ENCODE assay signal across 8 mouse cellular contexts in the genomic region with DNA sequence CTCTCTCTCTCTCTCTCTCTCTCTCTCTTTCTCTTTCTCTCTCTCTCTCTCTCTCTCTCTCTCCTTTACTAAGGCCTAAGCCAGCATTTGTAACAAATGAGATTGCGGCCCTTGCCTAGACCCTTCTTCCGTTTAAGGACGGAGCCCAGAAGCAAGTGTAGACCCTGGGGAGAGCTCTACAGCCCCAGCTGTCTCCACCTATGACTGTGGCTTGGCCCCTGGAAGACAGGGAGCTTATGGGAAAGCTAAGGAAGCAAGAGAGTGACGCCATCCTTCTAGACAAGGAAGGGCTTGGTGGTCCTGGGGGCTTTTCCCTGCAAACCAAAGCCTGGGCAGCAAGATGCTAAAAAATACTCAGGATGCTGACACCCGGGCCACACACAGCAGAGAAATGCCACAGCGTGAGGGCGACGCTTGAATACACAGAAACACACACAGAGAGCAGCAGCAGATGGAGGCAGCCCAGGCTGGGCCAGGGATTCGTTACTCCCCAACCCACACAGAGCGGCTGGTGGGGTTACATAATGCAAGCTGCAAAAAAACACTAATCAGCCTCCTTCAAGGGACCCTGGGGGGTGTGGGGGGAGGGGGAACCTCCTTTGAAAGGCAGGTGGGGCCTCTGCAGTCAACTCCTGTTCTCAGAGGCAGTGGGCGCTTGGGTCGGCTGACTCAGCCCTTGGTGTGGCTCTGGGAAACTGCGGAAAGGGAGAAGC.
DNase-seq lines count a peak whose midpoint lies in the region; ATAC-seq lines count a peak whose summit lies in the region.

No protein-coding gene starts in this region.

- 13% methylated on average over 13 of the region's 13 CpGs for WGBS in embryonic facial prominence, embryonic 10.5 days
- 10% methylated on average over 11 of the region's 13 CpGs for whole genome bisulfite sequencing in hindbrain, embryonic 16.5 days
- WGBS in midbrain, embryonic 13.5 days = 8% methylated on average over 12 of the region's 13 CpGs

- ATAC-seq in hindbrain, embryonic 16.5 days = peak; percentile 74
- peak; percentile 83 for ATAC-seq in midbrain, embryonic 13.5 days
- ATAC-seq in megakaryocyte progenitor cell, adult 5-6 weeks (replicated peaks; ENCODE audit: poor library complexity) = no peak

- peak overlapping the region; percentile 27; the same call in 1 of the 2 replicates for H3K9ac ChIP-seq in hindbrain, embryonic 16.5 days (ENCODE audit: low read depth, low read length)
- peak overlapping the region; percentile 44; the same call in 1 of the 2 replicates for H3K9ac ChIP-seq in midbrain, embryonic 13.5 days (replicated peaks)

- no peak overlapping the region for H3K4me3 ChIP-seq in embryonic facial prominence, embryonic 10.5 days
- H3K4me3 ChIP-seq in hindbrain, embryonic 16.5 days (ENCODE audit: low read length) = no peak overlapping the region
- H3K4me3 ChIP-seq in midbrain, embryonic 13.5 days (replicated peaks) = no peak overlapping the region

- H3K4me1 ChIP-seq in embryonic facial prominence, embryonic 10.5 days = peaks cover 29% of the 10 kb centered on the region
- H3K4me1 ChIP-seq in hindbrain, embryonic 16.5 days (ENCODE audit: control insufficient read depth, insufficient read depth, low read depth, low read length) = peaks cover 6% of the 10 kb centered on the region; the same call in 1 of the 2 replicates
- H3K4me1 ChIP-seq in midbrain, embryonic 13.5 days (replicated peaks) = peaks cover 9% of the 10 kb centered on the region

- no peak overlapping the region; the same call in 1 of the 2 replicates for H3K4me2 ChIP-seq in hindbrain, embryonic 16.5 days (ENCODE audit: low read length)
- H3K4me2 ChIP-seq in midbrain, embryonic 13.5 days (replicated peaks) = peak overlapping the region; percentile 25; the same call in 1 of the 2 replicates

- H3K36me3 ChIP-seq in embryonic facial prominence, embryonic 10.5 days (replicated peaks) = no peaks in the 10 kb centered on the region
- no peaks in the 10 kb centered on the region for H3K36me3 ChIP-seq in hindbrain, embryonic 16.5 days (ENCODE audit: control insufficient read depth, insufficient read depth, low read length)
- no peaks in the 10 kb centered on the region for H3K36me3 ChIP-seq in midbrain, embryonic 13.5 days

- H3K27ac ChIP-seq in embryonic facial prominence, embryonic 10.5 days (replicated peaks) = peak overlapping the region; percentile 48; the same call in 1 of the 2 replicates
- H3K27ac ChIP-seq in hindbrain, embryonic 16.5 days (ENCODE audit: low read depth, low read length) = no peak overlapping the region
- H3K27ac ChIP-seq in midbrain, embryonic 13.5 days = peak overlapping the region; percentile 54

- DNase-seq in brain, adult 2 months (ENCODE audit: low read depth, low spot score) = peak; percentile 96
- DNase-seq in embryonic facial prominence, embryonic 10.5 days (ENCODE audit: low spot score) = peak; percentile 22
- DNase-seq in gastrocnemius, postnatal 25 days = no peak
- no peak for DNase-seq in adipocyte (ENCODE audit: low spot score)
- no peak for DNase-seq in spleen, postnatal 10 days (ENCODE audit: low spot score in 2 of 2)

- 0 out of 2 replicates have a peak, but pooled peaks cover 3% of the 10 kb centered on the region for H3K9me3 ChIP-seq in embryonic facial prominence, embryonic 10.5 days
- no peaks in the 10 kb centered on the region for H3K9me3 ChIP-seq in hindbrain, embryonic 16.5 days (ENCODE audit: control insufficient read depth, low read length)
- H3K9me3 ChIP-seq in midbrain, embryonic 13.5 days = no peaks in the 10 kb centered on the region

- peaks cover 47% of the 10 kb centered on the region for H3K27me3 ChIP-seq in embryonic facial prominence, embryonic 10.5 days (replicated peaks; ENCODE audit: low read depth, poor library complexity, severe bottlenecking)
- H3K27me3 ChIP-seq in hindbrain, embryonic 16.5 days (replicated peaks; ENCODE audit: control insufficient read depth, insufficient read depth, low read length) = no peaks in the 10 kb centered on the region
- no peaks in the 10 kb centered on the region for H3K27me3 ChIP-seq in midbrain, embryonic 13.5 days

Comparison
In these comparisons a context has a peak if more than half of its experiments do, and no peak if none do; other contexts are left out.
1. DNase-seq: peak in brain, adult 2 months (single experiment) and embryonic facial prominence, embryonic 10.5 days (single experiment); none in gastrocnemius, postnatal 25 days (single experiment), adipocyte (single experiment) and spleen, postnatal 10 days (0 of 2).